Mouse (Mus musculus): ENCODE measurements around the gene Fadd.

The Fadd gene

GRCm38 (mm10) chr7:144577876-144578275, 4.4 kb downstream of the Fadd start:
- DNase-seq (ENCODE audit: low spot score in 2 of 2) = no peak

DNA sequence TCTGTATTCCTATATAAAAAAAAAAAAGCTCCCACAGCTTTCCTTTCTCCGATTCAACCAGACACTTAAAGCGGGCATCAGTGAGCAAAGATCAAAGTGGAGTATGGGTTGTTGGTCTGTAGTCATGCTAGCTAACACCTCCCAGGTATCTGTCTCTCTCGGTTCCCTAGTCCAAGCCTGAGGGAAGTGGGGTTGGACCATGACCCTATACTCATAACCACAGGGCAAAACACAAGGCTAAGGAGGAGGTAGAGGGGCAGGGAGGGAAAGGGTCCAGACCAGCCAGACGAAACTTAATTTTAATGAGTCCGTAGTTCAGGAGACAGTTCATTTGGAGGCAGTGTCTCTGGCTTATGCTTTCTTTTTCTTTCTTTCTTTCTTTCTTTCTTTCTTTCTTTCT, 10.0 kb downstream of the Fadd start:
- DNase-seq (ENCODE audit: low spot score in 2 of 2) = no peak

DNA sequence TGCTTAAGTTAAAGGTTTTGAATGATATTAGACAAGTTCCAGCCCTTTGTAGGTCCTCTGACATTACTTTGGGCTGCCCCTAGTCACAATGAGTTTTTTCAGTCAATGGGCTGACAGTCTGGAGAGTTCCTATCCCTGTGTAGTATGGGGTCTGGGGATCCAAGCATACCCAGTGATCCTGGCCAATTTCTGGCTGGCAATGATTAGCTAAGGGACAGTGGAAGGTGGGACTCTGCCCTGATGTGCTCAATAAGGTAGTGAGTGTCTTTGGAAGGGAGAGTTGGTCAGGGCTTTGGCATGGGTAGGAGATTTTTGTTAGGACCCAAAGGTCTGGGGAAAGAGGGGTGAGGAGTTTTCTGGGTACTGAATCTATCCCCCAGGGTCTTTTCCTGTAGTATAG, 10.7 kb downstream of the Fadd start:
- DNase-seq (ENCODE audit: low spot score in 2 of 2) = no peak

DNA sequence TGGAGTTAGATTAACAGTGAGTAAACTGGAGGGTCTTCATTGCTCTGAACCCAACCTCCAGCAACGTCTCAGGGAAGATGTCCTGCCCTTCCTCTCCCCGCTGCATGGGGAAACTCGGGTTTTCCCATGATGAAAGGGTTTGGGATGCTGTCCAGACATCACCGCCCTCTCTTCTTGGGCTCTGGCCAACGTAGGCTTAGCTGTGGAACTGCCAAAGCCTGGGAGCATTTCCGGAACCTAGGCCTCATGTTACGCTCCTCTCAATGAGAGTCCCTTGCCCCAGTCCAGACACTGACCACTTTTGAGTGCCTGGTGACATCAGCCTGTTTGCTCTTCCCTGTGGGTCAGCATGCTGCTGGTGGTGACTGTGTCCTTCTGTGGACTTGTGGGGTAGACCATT, 12.8 kb downstream of the Fadd start:
- no peak for DNase-seq (ENCODE audit: low spot score in 2 of 2)

DNA sequence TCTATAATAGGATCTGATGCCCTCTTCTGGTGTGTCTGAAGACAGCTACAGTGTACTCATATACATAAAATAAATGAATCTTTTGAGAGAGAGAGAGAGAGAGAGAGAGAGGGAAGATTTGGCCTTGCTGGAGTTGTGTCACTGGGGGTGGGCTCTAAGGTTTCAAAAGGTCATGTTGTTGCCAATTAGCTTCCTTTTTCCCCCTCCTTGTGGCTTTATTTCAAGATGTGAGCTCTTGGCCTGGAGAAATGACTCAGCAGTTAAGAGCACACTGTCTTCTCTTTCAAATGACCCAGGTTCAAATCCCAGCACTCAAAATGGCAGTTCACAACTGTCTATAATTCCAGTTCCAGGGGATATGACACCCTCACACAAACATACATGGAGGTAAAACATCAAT, 14.2 kb downstream of the Fadd start:
- no peak for DNase-seq (ENCODE audit: low spot score in 2 of 2)

GRCm38 (mm10) chr7:144566921-144567682, 15.2 kb downstream of the Fadd start:
- DNase-seq (ENCODE audit: low spot score in 2 of 2) = no peak

- DNase-seq (ENCODE audit: low spot score in 2 of 2) = no peak
Observed at GRCm38 (mm10) chr7:144563456-144564155, 18.7 kb downstream of the Fadd start.

DNA sequence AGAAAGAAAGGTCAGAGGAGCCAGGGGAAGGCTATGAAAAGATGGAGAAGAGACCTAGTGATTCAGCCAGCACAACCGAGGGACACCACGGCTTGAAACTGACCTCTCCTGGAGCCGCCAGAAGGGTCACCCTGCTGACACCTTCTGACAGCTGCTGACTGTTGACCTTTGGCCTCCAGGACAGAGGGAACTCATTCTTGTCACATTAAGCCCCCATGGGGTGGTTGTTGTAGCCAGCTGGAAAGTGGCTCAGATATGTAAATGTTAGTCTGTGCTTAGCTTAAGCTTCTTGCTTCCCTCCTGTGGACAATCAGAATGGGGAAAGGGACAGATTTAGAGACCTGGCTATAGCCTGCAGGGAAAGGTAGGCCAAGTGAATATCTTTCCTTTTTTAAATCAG, 20.2 kb downstream of the Fadd start:
- DNase-seq (ENCODE audit: low spot score in 2 of 2) = no peak

DNA sequence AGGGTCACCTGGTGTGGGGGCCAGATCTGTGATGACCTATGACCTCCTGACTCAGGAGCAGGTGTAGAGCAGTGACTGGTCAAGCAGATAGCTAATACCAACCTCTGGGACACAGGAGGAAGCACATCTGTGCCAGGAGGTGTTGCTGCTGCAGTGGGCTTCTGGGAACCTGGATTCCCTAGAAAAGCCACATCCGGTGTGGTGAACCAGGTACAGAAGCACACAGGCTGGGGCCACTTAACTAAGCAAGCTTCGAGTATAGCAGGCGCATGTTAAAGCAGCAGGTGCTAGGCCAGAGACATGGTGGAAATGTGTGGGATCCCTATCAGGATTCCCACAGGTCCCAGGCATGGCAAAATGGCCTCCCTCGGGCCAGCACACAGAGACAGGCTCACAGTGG, 21.7 kb downstream of the Fadd start:
- no peak for DNase-seq (ENCODE audit: low spot score in 2 of 2)

DNA sequence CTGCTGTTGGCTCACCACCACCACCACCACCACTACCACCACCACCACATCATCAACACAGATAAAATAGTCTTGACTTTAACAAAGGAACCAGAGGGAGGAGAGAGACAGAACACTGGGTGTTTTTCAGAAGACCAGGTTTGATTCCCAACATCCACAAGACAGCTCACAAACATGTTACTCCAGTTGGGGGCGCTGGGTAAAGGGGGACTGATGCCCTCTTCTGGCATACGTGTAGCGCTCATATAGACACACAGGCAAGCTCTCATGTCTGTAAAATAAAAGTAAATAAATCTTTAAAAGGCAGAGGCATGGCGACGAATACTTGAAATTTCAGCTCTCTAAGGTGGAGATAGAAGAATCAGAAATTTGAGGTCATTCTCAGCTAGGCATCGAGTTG, 23.7 kb downstream of the Fadd start:
- DNase-seq (ENCODE audit: low spot score in 2 of 2) = no peak

DNA sequence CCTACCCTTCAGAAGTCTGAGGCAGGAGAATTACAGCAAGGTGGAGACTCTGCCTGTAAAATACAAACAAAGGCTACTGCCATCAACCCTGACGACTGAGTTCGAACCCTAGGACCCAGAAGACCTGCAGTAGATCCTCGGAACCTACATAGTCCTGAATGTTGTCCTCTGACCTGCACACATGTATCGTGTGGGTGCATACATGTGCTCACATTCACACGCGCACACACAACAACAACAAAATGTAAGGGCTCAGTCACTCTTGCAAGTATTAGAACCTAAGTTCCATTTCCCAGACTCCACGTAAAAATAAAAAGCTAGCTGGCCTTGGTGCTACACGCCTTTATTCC, 28.2 kb downstream of the Fadd start:
- DNase-seq (ENCODE audit: low spot score in 2 of 2) = no peak

GRCm38 (mm10) chr7:144553237-144554122, 28.8 kb downstream of the Fadd start, which contains the start of gene Ppfia1:
TSS of gene Ppfia1 (minus strand) at chr7:144553729.
- DNase-seq (ENCODE audit: low spot score in 2 of 2) = peak; percentile 99 to 100

DNA sequence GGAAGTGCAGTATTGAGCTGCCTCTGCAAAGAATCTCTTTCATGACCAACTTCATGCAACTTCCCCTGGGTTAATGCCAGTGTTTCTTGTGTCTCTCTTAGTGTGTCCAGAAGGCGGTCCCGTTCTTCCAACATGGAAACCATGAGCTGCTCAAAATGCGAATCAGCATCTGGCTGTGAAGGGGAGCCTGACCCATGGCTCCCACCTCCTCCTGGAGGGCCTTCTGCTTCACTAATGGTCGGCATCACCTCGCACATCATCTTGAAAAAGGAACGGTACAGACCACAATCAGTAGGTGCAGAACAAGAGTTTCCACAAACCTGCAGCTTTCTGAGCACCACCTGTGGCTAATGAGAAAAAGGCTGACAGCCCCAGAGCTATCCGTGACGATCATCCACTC, 30.0 kb downstream of the Fadd start:
- DNase-seq (ENCODE audit: low spot score in 2 of 2) = no peak

DNA sequence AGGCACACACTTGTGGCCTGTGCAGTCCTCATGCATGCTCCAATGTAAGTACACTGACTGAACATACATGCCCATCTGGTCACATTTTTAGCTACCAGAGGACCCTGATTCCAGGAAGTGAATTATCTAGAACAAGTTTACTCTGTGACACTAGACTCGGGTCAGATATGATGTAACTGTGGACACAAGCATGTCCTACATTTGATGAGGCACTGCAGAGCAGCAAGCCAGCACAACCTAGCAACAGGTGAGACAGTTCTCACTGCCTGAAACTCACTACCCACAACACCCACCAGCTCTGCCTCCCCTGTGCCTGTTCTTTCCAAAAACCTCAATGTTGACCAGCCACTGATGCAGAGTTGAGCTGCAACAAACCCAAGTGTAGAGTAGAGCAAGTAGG, 31.5 kb downstream of the Fadd start:
- no peak for DNase-seq (ENCODE audit: low spot score in 2 of 2)

GRCm38 (mm10) chr7:144549904-144550566, 32.2 kb downstream of the Fadd start:
- no peak for DNase-seq (ENCODE audit: low spot score in 2 of 2)

GRCm38 (mm10) chr7:144545231-144545630, 37.0 kb downstream of the Fadd start:
- no peak for DNase-seq (ENCODE audit: low spot score in 2 of 2)

GRCm38 (mm10) chr7:144541351-144541750, 40.9 kb downstream of the Fadd start:
- no peak for DNase-seq (ENCODE audit: low spot score in 2 of 2)

- DNase-seq (ENCODE audit: low spot score in 2 of 2) = peak in 1 of 2 experiments; percentile 24
Observed at GRCm38 (mm10) chr7:144539146-144539545, 43.1 kb downstream of the Fadd start.

GRCm38 (mm10) chr7:144538030-144538644, 44.1 kb downstream of the Fadd start:
- no peak for DNase-seq (ENCODE audit: low spot score in 2 of 2)

DNA sequence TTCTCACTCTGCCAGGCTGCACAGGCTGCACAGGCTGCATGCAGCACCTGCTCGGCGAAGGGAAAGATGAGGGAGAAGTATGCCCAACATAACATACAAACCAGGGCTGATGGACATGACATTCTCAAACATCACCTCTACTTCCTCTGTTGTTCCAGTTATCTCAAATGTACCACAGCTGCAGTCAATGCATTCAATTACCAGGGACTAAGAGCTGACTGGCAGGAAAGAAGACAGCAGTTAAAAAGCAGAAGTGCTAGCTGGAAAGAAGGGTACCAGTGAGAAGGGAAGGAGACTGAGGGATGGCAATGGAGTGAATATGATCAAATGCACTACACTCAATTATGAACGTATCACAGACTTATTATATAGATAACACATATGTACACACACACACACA, 45.9 kb downstream of the Fadd start:
- DNase-seq (ENCODE audit: low spot score in 2 of 2) = no peak

DNA sequence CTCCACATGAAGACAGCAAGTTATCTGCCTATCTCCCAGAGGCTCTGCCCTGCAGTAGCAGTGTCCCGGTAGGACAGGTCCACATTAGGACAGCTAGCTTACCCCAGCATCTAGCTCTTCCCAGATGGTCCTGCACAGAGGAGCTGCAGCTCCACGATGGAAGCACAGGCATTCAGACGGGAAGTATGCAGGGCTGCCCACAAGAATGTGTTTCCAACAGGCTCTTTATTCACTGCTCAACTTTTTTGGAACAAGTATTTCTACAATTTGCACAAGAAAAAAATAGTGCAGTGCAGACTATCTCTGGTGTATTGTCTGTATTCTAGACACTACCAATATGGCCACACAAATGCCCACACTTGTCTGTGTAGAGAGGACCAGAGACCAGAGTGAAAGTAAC, 47.5 kb downstream of the Fadd start:
- DNase-seq (ENCODE audit: low spot score in 2 of 2) = no peak

Data from spleen, postnatal 4 days (tissue).